Mouse (Mus musculus): ENCODE data around the gene Zswim4. TPM values are rescaled to one million over a fixed set of nuclear protein-coding genes. Genes with fewer than 3 reads are reported as not detected.
A peak's percentile ranks its signal among the peaks of the same experiment; 100 is the strongest.

Gene Zswim4
- polyA plus RNA-seq, 1 experiment from 2014 or later: 39.1 TPM

DNA sequence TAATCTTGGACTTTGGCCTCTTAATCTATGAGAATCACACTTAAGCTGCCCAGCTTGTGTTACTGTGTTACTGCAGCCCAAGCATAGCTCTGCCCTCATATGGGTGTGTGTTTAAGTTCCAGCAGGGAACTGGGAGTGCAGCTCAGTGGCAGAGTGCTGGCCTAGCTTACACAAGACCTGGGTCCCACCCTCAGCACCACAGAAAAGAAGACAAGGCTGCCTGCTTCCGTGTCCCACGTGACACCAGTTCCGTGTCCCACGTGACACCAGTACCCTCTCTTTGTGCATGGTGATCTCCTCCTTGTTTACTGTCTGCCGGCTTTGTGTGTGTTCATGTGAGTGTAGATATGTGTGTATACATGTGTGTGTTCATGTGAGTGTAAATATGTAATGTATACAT lies 18.7 kb downstream of the Zswim4 start:
- H3K27ac ChIP-seq: no peak overlapping the region
- H3K9ac ChIP-seq: no peak overlapping the region
- no peak for ATAC-seq (ENCODE audit: low FRiP score)
- H3K27me3 ChIP-seq: no peaks in the 10 kb centered on the region
- H3K4me3 ChIP-seq: no peak overlapping the region
- no peaks in the 10 kb centered on the region for H3K4me1 ChIP-seq (replicated peaks)
- no peaks in the 10 kb centered on the region for H3K9me3 ChIP-seq
- 93% methylated on average over 5 of the region's 5 CpGs for WGBS
- no peak overlapping the region for H3K4me2 ChIP-seq
- H3K36me3 ChIP-seq: peaks cover 96% of the 10 kb centered on the region

DNA sequence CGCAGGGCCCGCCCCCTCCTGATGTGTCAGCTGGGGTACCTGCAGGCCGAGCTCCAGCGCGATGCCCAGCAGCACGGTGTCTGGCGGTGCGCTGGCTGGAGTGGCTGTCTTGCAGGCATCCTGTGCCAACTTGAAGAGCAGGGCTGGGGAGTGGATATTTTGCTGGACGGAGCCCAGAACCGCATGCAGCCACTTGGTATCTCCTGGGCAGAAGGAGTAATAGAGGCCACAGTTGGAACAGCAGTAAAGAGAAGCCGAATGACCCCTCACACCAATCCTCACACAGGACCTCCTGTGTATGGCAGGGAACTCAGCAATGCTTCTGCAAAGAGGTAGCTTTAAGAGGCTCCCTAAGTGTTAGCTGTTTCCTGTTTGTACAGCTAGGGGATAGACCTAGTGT lies 19.6 kb downstream of the Zswim4 start:
- Histone ChIP-seq H3K9ac (no peak overlapping the region), H3K9me3 (no peaks in the 10 kb centered on the region), H3K27me3 (no peaks in the 10 kb centered on the region), H3K4me1 (replicated peaks) (no peaks in the 10 kb centered on the region), H3K36me3 (peaks cover 96% of the 10 kb centered on the region), H3K27ac (no peak overlapping the region), H3K4me2 (no peak overlapping the region), H3K4me3 (no peak overlapping the region)
- WGBS: 98% methylated on average over 11 of the region's 11 CpGs
- ATAC-seq (ENCODE audit: low FRiP score): no peak

DNA sequence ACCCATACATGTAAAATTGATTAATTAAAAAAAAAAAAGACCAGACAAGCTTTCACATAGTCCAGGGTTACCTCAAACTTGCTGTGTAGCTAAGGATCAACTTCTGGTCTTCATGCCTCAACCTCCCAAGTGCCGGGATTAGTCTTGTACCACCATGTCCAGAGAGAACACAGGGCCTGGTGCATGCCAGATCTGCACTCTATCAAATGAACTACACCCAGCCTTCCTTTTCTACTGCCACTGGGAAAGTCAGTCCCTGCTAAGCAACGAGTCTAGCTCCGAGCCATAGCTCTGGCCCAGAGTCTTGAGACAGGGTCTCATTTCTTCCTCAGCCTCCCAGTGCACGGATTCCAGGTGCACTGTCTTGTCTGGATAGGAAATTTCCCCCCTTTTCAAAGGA lies 23.6 kb downstream of the Zswim4 start:
- Histone ChIP-seq H3K4me3 (no peak overlapping the region), H3K9me3 (no peaks in the 10 kb centered on the region), H3K4me1 (replicated peaks) (peaks cover 22% of the 10 kb centered on the region), H3K4me2 (no peak overlapping the region), H3K36me3 (peaks cover 81% of the 10 kb centered on the region), H3K27ac (no peak overlapping the region), H3K9ac (no peak overlapping the region), H3K27me3 (no peaks in the 10 kb centered on the region)
- ATAC-seq (ENCODE audit: low FRiP score): no peak
- 96% methylated on average over 4 of the region's 4 CpGs for WGBS

DNA sequence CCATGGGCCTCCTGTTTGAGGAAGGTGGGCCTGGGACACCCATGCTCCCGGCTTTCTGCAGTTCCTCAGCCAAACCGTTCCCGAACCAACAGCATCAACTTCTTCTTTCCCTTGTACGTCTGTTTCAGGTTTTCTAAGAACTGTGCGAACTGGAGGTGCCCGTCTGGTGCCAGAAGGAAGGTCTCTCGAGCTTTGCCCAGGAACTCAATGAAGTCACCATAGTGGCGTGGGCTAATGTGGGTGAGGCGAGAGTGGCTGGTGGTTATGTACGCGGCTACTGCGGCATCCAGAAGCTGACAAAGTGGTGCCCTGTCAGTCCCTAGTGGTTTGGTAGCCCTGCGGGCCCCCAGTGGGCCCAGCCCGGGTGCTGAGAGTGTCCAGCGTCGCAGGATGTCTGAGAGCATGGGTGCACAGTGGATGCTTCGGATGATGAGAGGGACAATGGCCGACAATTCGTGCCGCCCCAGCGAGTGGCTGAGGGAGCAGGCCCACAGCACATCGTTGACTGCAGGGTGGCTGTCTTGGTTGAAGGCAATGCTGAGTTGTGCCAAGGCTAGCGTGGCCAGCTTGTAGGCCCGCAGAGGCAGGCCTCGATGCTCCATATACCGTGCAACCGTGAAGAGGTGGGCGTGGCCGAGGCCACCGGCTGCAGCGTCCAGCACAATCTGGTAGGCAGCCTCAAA lies 24.8 kb downstream of the Zswim4 start:
- Histone ChIP-seq H3K27me3 (no peaks in the 10 kb centered on the region), H3K9me3 (no peaks in the 10 kb centered on the region), H3K9ac (no peak overlapping the region), H3K27ac (no peak overlapping the region), H3K4me1 (replicated peaks) (peaks cover 31% of the 10 kb centered on the region), H3K4me2 (no peak overlapping the region), H3K4me3 (no peak overlapping the region), H3K36me3 (peaks cover 68% of the 10 kb centered on the region)
- 93% methylated on average over 31 of the region's 31 CpGs for WGBS
- ATAC-seq (ENCODE audit: low FRiP score): no peak

DNA sequence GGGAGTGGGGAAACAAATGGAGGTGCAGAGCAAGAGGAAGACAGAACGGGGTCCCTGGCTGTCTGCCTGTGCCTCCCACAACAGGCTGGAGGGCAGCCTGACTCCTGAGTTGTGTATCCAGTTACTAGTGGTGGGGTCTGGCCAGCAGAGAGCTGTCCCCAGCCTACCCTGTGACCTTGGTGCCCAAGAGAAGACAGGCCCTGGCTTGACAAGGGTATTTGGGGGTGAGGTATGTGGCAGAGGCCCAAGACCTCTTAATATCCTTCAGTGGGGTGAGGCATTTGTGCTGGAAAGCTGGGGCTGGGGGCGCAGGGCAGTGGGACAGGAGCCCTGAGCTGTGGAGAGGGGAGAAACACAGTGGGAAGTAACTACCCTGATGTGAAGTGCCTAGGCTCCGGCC lies 25.7 kb downstream of the Zswim4 start:
- no peak for ATAC-seq (ENCODE audit: low FRiP score)
- 97% methylated on average over 3 of the region's 3 CpGs for WGBS
- H3K4me1 ChIP-seq (replicated peaks): peaks cover 31% of the 10 kb centered on the region
- H3K36me3 ChIP-seq: peaks cover 60% of the 10 kb centered on the region
- no peaks in the 10 kb centered on the region for H3K27me3 ChIP-seq
- H3K4me3 ChIP-seq: no peak overlapping the region
- no peak overlapping the region for H3K4me2 ChIP-seq
- H3K27ac ChIP-seq: no peak overlapping the region
- H3K9me3 ChIP-seq: no peaks in the 10 kb centered on the region
- H3K9ac ChIP-seq: no peak overlapping the region

DNA sequence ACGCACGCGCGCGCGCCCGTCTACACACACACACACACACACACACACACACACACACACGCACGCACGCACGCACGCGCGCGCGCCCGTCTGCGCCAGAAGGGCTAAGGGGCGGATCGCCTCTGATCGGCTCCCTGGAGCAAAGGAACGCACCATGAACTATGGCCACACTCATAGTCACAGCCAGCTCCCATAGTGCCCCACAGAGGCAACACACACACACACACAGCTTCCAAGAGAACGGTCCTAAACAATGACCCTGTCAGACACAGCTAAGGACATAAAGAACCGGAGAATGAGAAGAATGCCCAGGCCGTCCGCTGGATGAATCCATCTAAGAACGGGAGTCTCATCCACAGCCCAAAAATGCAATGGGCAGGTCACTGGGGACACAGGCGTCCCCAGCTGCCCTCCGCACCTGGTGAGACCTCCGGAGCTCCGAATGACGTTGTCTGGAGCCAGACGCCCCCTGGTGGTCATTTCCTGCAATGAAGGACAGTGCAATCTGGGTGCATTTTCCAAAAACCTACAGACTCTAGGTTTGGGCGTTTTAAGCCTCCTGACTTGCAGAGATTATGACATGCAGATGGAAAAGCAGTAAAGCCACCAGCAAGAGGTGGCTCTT lies 26.6 kb downstream of the Zswim4 start:
- WGBS: 44% methylated on average over 31 of the region's 34 CpGs
- Histone ChIP-seq H3K9ac (peak overlapping the region; percentile 56; the same call in 1 of the 2 replicates), H3K4me3 (no peak overlapping the region), H3K27me3 (no peaks in the 10 kb centered on the region), H3K4me2 (peak overlapping the region; percentile 40), H3K4me1 (replicated peaks) (peaks cover 31% of the 10 kb centered on the region), H3K27ac (0 out of 2 replicates have a peak overlapping the region, but pooled peaks have one; percentile 20), H3K9me3 (no peaks in the 10 kb centered on the region), H3K36me3 (peaks cover 51% of the 10 kb centered on the region)
- peak; percentile 47 for ATAC-seq (ENCODE audit: low FRiP score)

DNA sequence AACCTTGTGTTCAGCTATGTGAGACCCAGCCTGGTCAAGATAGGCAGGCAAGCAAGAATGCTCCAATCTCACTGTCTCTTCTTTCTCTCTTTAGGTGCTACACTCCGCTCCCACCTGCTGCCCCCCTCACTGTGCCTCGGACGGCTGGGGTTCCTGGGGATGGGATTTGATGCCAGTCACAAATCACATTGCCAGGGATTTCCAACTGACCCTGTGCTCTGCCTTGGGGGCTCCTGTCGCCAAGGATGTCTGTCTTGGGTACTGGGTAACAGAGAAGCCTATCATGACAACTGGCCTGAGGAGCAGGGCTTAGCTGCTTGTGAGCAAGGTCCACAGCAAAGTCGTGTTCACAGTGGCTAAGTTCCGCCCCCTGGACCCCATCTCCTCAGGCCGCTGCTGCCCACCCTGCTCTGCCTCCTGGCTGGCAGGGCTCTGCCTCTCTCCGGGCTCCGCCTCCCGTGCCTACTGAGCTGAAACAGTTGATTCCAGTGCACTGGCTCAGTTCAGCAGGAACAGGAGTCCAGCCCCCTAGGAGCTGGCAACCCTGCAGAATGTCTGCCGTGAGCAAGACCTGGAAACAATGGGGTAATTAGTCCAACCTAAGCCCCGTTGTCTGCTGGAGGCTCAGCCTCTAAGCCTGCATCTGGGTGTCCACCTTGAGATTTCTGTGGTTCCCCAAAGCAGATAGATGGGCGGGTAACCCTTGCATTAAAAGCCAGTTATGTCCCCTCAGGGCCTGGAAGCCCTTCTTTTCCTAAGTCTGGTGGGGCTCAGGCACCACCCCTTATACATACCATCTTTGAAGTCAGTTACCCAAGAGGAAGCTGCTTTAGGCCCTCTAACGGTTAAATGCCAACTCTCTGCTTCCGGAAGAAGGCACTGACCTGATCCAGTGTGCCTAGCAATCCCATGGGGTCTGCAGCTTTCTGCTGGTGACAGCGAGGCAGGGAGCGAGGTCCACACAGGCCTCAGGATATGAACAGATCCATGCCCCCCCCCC lies 28.2 kb downstream of the Zswim4 start:
- Histone ChIP-seq H3K27ac (peak overlapping the region; percentile 73), H3K27me3 (0 out of 2 replicates have a peak, but pooled peaks cover 3% of the 10 kb centered on the region), H3K4me3 (no peak overlapping the region), H3K4me2 (0 out of 2 replicates have a peak overlapping the region, but pooled peaks have one; percentile 6), H3K36me3 (peaks cover 36% of the 10 kb centered on the region), H3K9ac (peak overlapping the region; percentile 57), H3K9me3 (no peaks in the 10 kb centered on the region), H3K4me1 (replicated peaks) (peaks cover 36% of the 10 kb centered on the region)
- ATAC-seq (ENCODE audit: low FRiP score): no peak
- 45% methylated on average over 17 of the region's 17 CpGs for WGBS

DNA sequence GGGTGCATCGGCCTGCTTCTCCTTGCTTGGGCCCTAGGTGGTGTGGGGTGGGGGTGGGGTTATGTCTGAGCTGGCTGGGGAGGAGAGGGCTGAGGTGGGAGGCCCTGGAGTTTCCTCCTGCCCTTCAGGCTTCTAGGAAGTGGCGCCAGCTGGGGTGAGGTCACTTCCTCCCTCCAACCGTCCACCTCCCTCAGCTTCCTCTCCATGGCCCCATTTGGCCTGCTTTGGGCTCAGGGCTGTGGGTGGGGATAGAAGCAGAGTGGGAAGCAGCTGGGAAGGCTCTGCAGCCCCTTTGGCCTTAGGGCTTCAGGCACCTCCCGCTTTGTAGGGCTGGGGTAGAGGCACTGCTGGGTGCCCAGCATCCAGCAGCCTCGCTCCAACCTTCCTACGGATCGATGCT lies 29.0 kb downstream of the Zswim4 start:
- Histone ChIP-seq H3K4me2 (no peak overlapping the region), H3K27ac (peak overlapping the region; percentile 73), H3K36me3 (peaks cover 27% of the 10 kb centered on the region), H3K4me3 (no peak overlapping the region), H3K27me3 (peaks cover 7% of the 10 kb centered on the region; the same call in 1 of the 2 replicates), H3K4me1 (replicated peaks) (peaks cover 45% of the 10 kb centered on the region), H3K9me3 (no peaks in the 10 kb centered on the region), H3K9ac (peak overlapping the region; percentile 57)
- 69% methylated on average over 7 of the region's 7 CpGs for WGBS
- ATAC-seq (ENCODE audit: low FRiP score): no peak

DNA sequence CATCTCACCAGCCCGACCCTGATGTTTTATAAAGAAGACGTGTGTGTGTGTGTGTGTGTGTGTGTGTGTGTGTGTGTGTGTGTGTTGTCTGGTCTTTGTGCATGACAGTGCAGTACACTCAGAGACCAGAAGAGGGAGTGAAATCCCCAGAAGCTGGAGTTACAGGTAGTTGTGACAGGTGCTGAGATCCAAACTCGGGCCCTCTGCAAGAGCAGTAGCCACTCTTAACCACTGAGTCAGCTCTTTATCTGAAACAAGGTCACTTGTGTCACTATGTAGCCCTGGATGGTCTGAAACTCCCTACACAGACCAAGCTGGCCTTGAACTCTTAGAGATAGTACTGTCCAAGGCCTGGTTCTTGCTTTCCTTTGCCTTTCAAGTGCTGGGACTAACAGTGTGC lies 30.2 kb downstream of the Zswim4 start:
- Histone ChIP-seq H3K9me3 (no peaks in the 10 kb centered on the region), H3K9ac (no peak overlapping the region), H3K27ac (no peak overlapping the region), H3K4me1 (replicated peaks) (peaks cover 51% of the 10 kb centered on the region), H3K36me3 (peaks cover 16% of the 10 kb centered on the region), H3K27me3 (peaks cover 19% of the 10 kb centered on the region), H3K4me3 (no peak overlapping the region), H3K4me2 (no peak overlapping the region)
- WGBS: 90% methylated on average over 3 of the region's 3 CpGs
- no peak for ATAC-seq (ENCODE audit: low FRiP score)

DNA sequence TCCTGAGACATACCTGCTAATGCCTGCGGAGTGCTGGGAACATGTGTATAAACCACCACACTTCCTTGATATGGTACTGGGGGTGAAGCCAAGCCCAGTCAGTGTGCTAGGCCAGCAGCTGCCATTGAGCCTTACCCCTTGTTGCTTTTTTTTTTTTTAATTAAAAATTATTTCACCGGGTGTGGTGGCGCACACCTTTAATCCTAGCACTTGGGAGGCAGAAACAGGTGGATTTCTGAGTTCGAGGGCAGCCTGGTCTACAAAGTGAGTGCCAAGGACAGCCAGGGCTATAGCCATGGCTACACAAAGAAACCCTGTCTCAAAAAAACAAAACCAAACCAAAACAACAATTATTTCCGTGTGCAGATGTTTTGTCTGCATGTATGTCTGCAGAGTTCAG lies 31.8 kb downstream of the Zswim4 start:
- no peak overlapping the region for H3K27ac ChIP-seq
- H3K9ac ChIP-seq: no peak overlapping the region
- H3K9me3 ChIP-seq: no peaks in the 10 kb centered on the region
- H3K4me1 ChIP-seq (replicated peaks): peaks cover 63% of the 10 kb centered on the region
- ATAC-seq (ENCODE audit: low FRiP score): no peak
- peaks cover 5% of the 10 kb centered on the region; the same call in 1 of the 2 replicates for H3K36me3 ChIP-seq
- H3K27me3 ChIP-seq: peaks cover 35% of the 10 kb centered on the region
- WGBS: 87% methylated on average over 5 of the region's 5 CpGs
- H3K4me3 ChIP-seq: no peak overlapping the region
- H3K4me2 ChIP-seq: no peak overlapping the region

DNA sequence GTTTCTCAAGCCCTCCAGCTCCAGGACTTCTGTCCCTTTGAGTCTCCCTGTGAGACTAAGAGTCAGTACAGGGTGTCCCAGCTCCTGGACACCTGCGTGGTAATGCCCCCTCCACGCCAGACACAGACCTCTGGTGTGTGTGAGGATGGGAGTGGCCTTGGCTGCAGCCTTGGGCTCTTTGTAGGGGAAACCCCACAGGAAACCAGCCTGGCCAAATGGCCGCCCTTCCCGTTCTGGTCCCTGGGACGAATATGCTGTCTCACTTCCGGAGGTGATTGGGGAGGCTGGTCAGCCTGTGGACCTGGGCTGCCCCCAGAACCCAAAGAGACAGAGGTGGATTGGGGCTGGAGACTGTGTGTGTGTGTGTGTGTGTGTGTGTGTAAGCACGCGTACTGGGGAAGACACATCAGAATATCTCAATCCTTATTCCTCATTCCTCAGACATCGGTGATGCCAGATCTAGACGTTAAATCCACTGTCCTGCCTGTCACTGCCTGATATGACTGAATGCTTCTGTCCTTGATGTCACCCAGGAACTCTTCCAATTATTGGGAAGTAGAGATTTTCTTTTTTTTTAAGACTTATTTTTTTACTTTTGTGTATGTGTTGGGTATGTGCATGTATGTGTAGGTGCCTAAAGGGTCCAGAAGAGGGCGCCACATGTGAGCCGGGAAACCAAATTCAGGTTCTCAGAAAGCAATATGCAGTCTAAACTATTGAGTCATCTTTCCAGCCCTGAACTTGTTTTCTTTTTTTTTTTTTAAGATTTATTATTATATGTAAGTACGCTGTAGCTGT lies 32.7 kb downstream of the Zswim4 start:
- H3K27ac ChIP-seq: peak overlapping the region; percentile 81
- peak; percentile 11; the same call in 1 of the 2 replicates for ATAC-seq (ENCODE audit: low FRiP score)
- peak overlapping the region; percentile 68 for H3K9ac ChIP-seq
- H3K27me3 ChIP-seq: peaks cover 44% of the 10 kb centered on the region
- H3K4me1 ChIP-seq (replicated peaks): peaks cover 62% of the 10 kb centered on the region
- H3K4me3 ChIP-seq: peak overlapping the region; percentile 37
- peak overlapping the region; percentile 67 for H3K4me2 ChIP-seq
- no peaks in the 10 kb centered on the region for H3K36me3 ChIP-seq
- H3K9me3 ChIP-seq: no peaks in the 10 kb centered on the region
- WGBS: 63% methylated on average over 13 of the region's 13 CpGs

Measured in hindbrain, embryonic 13.5 days (tissue).